Mouse (Mus musculus) left cerebral cortex, postnatal 25 days (tissue): ENCODE results near the gene Cxcl17. TPM values are rescaled to one million over a fixed set of nuclear protein-coding genes. Genes with fewer than 3 reads are reported as not detected.

Experiments
- DNase-seq, 2 experiments: peaks; one replicate each; pipeline ENCODE4 v3.0.0; 2022; ENCODE audit warnings: low spot score in 2 of 2, mixed read lengths in 1 of 2
- intact Hi-C: fragments of 180-260 bp; cut with DNase I; formaldehyde crosslinking; loops from one replicate; pipeline ENCODE4 v1.15.1; 2025
- total RNA-seq, 2 experiments: library from RNA; stranded (reverse); gene quantifications; 2 replicates each; pipeline ENCODE4 v1.2.3; 2021

Gene Cxcl17
- total RNA-seq, 2 experiments from 2014 or later: not detected

- DNase-seq: no peak
- intact Hi-C loops: loop anchor here (5.0 kb wide), 1 partner anchor 157 kb away; the partner anchor contains the start of gene Gsk3a
These were observed 17.9 kb downstream of the Cxcl17 start for GRCm38 (mm10) chr7:25394754-25395153.

- DNase-seq: no peak
- intact Hi-C loops: no loop called here
These were observed 19.1 kb downstream of the Cxcl17 start for GRCm38 (mm10) chr7:25393451-25394210.

DNA sequence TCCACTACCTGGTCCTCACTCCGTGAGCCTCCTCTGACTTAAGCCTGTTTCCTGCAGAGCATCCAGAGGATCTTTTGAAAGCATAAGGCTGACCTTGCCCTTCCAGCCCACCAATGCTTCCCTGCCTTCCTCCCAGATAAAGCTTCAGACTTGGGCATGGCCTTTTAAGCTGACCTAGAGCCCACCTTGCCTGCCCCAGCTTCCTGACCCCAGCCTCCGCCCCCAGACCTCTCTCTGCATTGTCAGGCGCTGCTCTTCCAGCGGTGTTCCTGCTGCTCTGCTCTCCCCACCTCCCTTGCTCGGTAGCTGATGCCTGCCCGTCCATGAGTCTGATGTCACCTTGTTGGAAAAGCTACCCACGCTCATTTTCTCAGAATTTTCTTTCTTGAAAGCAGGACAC is 19.8 kb downstream of the Cxcl17 start:
- intact Hi-C loops: no loop called here
- DNase-seq: no peak

GRCm38 (mm10) chr7:25391856-25392453 is 20.7 kb downstream of the Cxcl17 start:
- DNase-seq: no peak
- intact Hi-C loops: no loop called here

- intact Hi-C loops: no loop called here
- no peak for DNase-seq
These were observed 21.7 kb downstream of the Cxcl17 start for GRCm38 (mm10) chr7:25390986-25391385.

- DNase-seq: no peak
- intact Hi-C loops: no loop called here
These were observed 22.5 kb downstream of the Cxcl17 start for GRCm38 (mm10) chr7:25390054-25390770.

GRCm38 (mm10) chr7:25388916-25389315 is 23.8 kb downstream of the Cxcl17 start:
- DNase-seq: no peak
- intact Hi-C loops: no loop called here

DNA sequence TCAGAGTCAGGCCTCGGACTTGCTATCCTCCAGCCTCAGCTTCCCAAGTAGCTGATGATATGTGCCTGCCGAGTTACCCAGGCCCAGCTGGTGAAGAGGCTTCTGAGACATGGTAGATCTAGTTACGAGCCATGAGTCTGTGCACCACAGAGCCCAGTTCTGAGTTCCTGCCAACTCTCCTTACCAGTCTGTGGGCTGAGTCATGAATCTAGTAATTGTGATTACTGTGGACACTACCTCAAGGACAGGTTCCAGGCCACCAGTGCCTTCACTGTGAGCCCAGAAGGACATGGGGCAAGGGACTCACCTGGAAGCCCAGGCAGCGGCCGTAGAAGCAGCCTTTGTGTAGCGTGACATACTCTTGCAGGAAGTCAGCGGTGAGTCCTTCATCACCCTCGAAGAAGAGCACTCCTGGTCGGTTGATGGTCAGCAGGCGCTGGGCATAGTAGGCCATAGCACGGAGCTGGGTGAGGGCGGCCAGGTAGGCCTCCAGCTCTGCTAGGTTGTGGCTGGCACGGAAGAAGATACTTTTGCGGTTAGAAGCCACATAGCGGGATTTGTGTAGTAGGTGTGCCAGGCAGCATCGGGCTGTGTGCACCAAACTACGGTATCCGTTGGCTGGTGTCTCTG is 24.8 kb downstream of the Cxcl17 start:
- intact Hi-C loops: no loop called here
- no peak for DNase-seq

DNA sequence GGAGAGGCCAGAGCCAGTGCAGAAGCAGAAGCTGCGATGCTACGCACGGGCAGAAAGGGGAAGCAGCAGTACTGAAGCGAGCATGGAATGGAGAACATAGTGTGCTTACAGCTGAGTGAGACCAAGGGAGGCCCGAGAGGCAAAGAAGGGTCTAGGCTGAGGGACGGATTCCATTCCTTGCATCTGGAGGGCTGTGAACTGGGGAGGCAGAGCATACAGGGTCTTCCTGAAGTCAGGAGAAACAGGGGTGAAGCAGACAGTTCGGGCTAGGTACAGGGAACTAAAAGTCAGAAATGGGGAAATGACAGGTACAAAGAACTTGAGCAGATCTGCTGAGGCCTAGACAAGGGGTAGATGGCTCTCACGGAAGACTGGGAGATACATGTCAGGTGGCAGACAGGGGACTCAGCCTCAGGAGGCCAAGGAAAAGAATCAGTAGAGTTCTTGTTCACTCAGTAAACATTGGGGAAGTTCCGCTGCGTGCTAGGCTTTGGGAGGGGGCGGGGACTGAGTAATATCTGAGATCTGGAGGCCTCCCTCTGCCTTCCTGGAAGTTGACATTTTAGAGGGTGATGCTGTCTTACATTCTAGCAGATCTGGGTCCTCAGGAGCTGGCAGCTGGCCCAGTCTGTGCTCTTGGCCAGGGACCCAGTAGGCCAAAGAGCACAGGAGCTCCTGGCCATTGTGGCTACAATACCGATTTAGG is 26.7 kb downstream of the Cxcl17 start:
- peak in 1 of 2 experiments; percentile 47 for DNase-seq
- intact Hi-C loops: no loop called here

GRCm38 (mm10) chr7:25385259-25385658 is 27.4 kb downstream of the Cxcl17 start:
- DNase-seq: no peak
- intact Hi-C loops: no loop called here

- DNase-seq: no peak
- intact Hi-C loops: no loop called here
These were observed 27.9 kb downstream of the Cxcl17 start for GRCm38 (mm10) chr7:25384818-25385217.

GRCm38 (mm10) chr7:25384318-25384717 is 28.4 kb downstream of the Cxcl17 start:
- intact Hi-C loops: no loop called here

DNA sequence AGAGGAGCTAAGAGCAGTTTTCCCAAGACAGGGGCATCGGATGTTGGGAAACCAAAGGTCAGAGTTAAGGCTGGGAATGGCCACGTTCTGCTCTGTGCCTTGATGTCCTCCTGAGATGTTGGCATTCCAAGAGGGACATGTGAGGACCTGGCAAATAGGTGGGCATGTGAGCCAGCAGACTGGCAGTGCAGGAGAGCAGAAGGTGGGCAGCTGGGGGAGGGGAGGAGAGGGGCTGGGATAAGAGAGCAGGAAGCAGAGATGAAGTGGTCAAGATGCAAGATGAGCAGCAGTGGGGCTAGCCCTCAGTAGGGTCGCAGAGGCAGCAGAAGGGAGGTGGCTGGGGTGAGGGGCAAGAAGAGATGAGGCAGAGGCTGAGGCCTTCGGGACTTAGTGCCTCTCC is 28.8 kb downstream of the Cxcl17 start:
- intact Hi-C loops: no loop called here

More at GRCm38 (mm10) chr7:25384318-25384717, 28.4 kb downstream of the Cxcl17 start:
- no peak for DNase-seq

DNA sequence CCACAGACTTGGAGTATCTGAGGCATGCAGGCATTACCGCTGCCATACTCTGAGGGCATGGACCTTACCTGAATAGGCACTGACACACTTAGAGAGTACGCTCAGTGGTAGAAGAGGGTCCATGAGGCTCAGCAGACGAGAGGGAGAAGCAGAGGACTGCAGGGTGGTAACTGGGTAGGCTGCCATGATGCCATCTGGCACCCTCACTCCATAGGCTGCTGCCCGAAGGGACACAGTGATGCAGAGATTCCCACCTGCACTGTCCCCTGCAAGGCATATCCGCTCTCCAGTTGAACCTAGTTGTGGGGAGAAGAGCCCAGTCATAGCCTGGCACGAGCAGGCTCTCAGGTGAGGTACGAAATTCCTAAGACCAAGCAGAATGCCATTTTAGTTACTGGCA is 29.3 kb downstream of the Cxcl17 start:
- no peak for DNase-seq
- intact Hi-C loops: no loop called here

More for the DNA sequence above, 28.8 kb downstream of the Cxcl17 start:
- DNase-seq: no peak

- no peak for DNase-seq
- intact Hi-C loops: no loop called here
These were observed 30.1 kb downstream of the Cxcl17 start for GRCm38 (mm10) chr7:25382541-25382940.

DNA sequence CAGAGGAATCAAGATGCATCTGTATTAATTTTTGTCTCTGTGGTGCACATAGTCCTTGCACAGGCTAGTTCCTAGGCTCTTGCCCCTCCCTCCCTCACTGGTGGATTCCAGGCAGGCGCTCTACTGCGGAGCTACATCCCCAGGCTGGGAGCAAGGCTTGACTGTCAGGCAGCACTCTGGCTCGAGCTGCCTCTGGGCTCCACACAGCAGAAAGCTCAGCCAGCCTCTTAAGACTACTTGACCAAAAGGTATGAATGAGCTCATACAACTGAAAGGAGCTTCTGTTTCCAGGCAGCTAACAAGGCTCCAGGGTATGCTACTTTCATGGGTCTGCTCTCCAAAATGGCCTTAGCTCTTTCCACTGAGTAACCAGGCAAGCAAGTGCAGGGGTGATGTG is 31.4 kb downstream of the Cxcl17 start:
- DNase-seq: no peak
- intact Hi-C loops: no loop called here

DNA sequence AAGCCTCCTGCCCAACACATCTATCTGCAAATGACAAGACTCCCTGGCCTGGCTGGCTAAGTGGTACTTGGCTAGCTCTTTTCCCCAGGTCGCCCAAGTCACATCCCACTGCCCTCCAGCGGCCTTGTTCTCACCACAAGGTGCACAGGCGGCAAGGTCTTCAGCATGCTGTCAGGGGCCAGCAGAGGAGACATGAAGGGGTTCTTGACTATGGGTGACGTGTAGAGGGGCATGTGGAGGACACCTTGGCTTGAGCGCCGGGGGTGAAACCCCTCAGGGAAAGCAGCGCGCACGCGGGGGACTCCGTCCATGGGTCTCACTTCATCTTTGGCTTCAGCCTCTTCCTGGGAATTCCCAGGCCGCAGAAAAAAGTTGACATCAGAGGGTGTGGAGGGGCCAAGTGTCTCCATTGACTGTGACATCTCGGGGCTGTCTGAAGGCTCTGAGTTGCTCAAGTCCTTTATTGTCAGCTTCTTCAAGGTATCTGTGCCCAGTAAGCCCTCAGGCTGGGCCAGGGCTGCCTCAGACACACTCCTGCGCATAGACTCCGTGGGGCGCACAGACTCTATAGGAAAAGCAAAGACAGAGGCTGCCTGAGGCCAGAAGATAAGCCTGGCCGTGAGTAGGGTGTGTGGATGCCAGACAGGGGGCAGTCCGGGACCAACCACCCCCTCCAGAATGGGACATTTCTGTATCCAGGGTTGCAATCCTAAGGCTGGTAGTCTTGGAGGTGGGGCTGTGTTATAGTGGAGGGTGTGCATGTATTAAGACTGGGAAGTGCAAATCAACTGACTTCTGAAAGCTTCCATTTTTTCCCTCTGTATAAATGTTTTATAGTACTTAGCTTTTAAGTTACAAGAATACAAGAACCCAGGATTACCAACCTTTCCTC is 32.0 kb downstream of the Cxcl17 start:
- intact Hi-C loops: no loop called here
- no peak for DNase-seq

GRCm38 (mm10) chr7:25379551-25380351 is 32.9 kb downstream of the Cxcl17 start:
- intact Hi-C loops: loop anchor here (5.0 kb wide), 1 partner anchor 137 kb away; no protein-coding TSS in a partner anchor
- peak in 1 of 2 experiments; percentile 54 for DNase-seq
